Mouse (Mus musculus): ENCODE results near the gene Zc2hc1c. TPM values are rescaled to one million over a fixed set of nuclear protein-coding genes. Genes with fewer than 3 reads are reported as not detected.

The Zc2hc1c gene
- polyA plus RNA-seq, 1 experiment from 2014 or later, result 1.1 TPM

GRCm38 (mm10) chr12:85341131-85341530, 52.7 kb downstream of the Zc2hc1c start:
- Histone ChIP-seq H3K9ac (no peak overlapping the region), H3K27me3 (no peaks in the 10 kb centered on the region), H3K4me1 (peaks cover 22% of the 10 kb centered on the region; the same call in 1 of the 2 replicates), H3K4me2 (replicated peaks) (no peak overlapping the region), H3K27ac (peak overlapping the region; percentile 26; the same call in 1 of the 2 replicates), H3K36me3 (0 out of 2 replicates have a peak, but pooled peaks cover 2% of the 10 kb centered on the region), H3K9me3 (no peaks in the 10 kb centered on the region), H3K4me3 (no peak overlapping the region)
- 55% methylated on average over 1 of the region's 1 CpGs for WGBS
- no peak for ATAC-seq (ENCODE audit: insufficient number of reproducible peaks, insufficient read depth, low FRiP score, low TSS enrichment)

DNA sequence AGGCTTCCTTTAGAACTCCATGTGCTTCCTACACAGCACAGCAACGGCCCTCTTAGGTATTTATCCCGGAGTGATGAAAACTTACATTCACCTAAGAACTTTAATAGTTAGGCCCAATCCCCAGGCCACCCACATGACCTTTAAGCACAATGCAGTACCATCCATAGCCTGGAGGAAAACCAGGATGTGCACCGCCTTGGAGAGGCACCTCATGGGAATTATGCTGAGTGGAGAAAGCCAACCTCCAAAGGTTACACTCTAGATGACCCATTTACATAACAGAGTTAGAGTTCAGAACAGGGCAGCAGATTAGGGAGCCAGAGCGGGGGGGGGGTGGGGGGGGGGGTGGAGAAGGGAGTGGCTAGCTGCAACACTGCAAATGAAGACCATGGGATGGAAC, 53.9 kb downstream of the Zc2hc1c start:
- Histone ChIP-seq H3K9me3 (no peaks in the 10 kb centered on the region), H3K4me1 (peaks cover 22% of the 10 kb centered on the region; the same call in 1 of the 2 replicates), H3K4me2 (replicated peaks) (no peak overlapping the region), H3K27ac (no peak overlapping the region), H3K9ac (no peak overlapping the region), H3K4me3 (no peak overlapping the region), H3K27me3 (no peaks in the 10 kb centered on the region), H3K36me3 (0 out of 2 replicates have a peak, but pooled peaks cover 2% of the 10 kb centered on the region)
- ATAC-seq (ENCODE audit: insufficient number of reproducible peaks, insufficient read depth, low FRiP score, low TSS enrichment), result no peak
- 80% methylated on average over 3 of the region's 4 CpGs for WGBS

- no peak for ATAC-seq (ENCODE audit: insufficient number of reproducible peaks, insufficient read depth, low FRiP score, low TSS enrichment)
- H3K36me3 ChIP-seq, result peaks cover 19% of the 10 kb centered on the region
Observed at GRCm38 (mm10) chr12:85344252-85344651, 55.9 kb downstream of the Zc2hc1c start.

DNA sequence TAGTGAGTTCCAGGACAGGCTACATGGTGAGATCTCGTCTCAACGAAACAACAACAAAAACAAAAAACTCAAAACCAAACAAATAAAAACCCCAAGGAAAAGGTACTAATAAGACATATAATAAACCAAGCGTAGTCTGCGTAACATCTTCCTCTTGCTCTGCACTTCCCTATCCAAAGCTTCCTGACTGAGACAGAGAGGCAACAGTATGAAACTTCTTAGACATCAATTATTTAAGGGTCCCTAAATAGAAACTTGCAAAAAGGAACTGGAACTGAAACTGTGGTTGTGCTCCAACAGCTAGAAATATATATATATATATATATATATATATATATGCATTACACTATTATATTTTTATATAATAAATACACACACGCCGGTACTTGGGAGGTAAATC, 57.2 kb downstream of the Zc2hc1c start:
- H3K27me3 ChIP-seq, result no peaks in the 10 kb centered on the region
- H3K4me2 ChIP-seq (replicated peaks), result no peak overlapping the region
- peaks cover 10% of the 10 kb centered on the region; the same call in 1 of the 2 replicates for H3K4me1 ChIP-seq
- H3K9me3 ChIP-seq, result no peaks in the 10 kb centered on the region
- peaks cover 22% of the 10 kb centered on the region for H3K36me3 ChIP-seq
- H3K27ac ChIP-seq, result no peak overlapping the region
- 92% methylated on average over 6 of the region's 6 CpGs for WGBS
- no peak overlapping the region for H3K4me3 ChIP-seq
- no peak overlapping the region for H3K9ac ChIP-seq
- no peak for ATAC-seq (ENCODE audit: insufficient number of reproducible peaks, insufficient read depth, low FRiP score, low TSS enrichment)

More at GRCm38 (mm10) chr12:85344252-85344651, 55.9 kb downstream of the Zc2hc1c start:
- H3K4me1 ChIP-seq, result peaks cover 14% of the 10 kb centered on the region; the same call in 1 of the 2 replicates
- no peak overlapping the region for H3K27ac ChIP-seq
- H3K27me3 ChIP-seq, result no peaks in the 10 kb centered on the region
- H3K9ac ChIP-seq, result no peak overlapping the region
- WGBS, result 55% methylated on average over 7 of the region's 7 CpGs
- H3K4me3 ChIP-seq, result no peak overlapping the region
- no peak overlapping the region for H3K4me2 ChIP-seq (replicated peaks)
- no peaks in the 10 kb centered on the region for H3K9me3 ChIP-seq

DNA sequence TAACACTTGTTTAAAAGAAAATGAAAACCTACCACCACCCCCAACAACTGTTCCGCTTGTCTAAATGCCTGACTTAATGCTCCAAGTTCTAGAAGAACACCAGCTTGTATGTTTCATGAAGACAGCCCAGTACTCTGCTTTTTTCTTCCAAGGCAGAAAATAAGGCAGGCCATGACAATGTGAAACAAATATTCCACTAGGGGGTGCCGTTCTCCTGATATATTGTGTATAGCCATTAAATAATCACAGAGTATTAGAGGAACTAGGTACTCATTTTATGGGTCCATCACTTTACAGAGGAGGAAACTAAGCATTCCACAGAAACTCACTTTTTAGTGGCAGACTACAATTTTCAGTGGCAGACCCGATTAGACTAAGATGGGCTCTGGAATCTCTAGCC, 58.0 kb downstream of the Zc2hc1c start:
- no peaks in the 10 kb centered on the region for H3K9me3 ChIP-seq
- no peak for ATAC-seq (ENCODE audit: insufficient number of reproducible peaks, insufficient read depth, low FRiP score, low TSS enrichment)
- no peaks in the 10 kb centered on the region for H3K27me3 ChIP-seq
- H3K4me3 ChIP-seq, result no peak overlapping the region
- no peak overlapping the region for H3K9ac ChIP-seq
- peaks cover 24% of the 10 kb centered on the region for H3K36me3 ChIP-seq
- H3K27ac ChIP-seq, result no peak overlapping the region
- 61% methylated on average over 3 of the region's 3 CpGs for WGBS
- H3K4me1 ChIP-seq, result peaks cover 10% of the 10 kb centered on the region; the same call in 1 of the 2 replicates
- no peak overlapping the region for H3K4me2 ChIP-seq (replicated peaks)

GRCm38 (mm10) chr12:85347196-85347595, 58.8 kb downstream of the Zc2hc1c start:
- Histone ChIP-seq H3K27ac (no peak overlapping the region), H3K4me3 (no peak overlapping the region), H3K27me3 (no peaks in the 10 kb centered on the region), H3K9me3 (no peaks in the 10 kb centered on the region), H3K4me2 (replicated peaks) (no peak overlapping the region), H3K9ac (no peak overlapping the region), H3K36me3 (peaks cover 24% of the 10 kb centered on the region), H3K4me1 (peaks cover 10% of the 10 kb centered on the region; the same call in 1 of the 2 replicates)
- 76% methylated on average over 3 of the region's 3 CpGs for WGBS
- no peak for ATAC-seq (ENCODE audit: insufficient number of reproducible peaks, insufficient read depth, low FRiP score, low TSS enrichment)

DNA sequence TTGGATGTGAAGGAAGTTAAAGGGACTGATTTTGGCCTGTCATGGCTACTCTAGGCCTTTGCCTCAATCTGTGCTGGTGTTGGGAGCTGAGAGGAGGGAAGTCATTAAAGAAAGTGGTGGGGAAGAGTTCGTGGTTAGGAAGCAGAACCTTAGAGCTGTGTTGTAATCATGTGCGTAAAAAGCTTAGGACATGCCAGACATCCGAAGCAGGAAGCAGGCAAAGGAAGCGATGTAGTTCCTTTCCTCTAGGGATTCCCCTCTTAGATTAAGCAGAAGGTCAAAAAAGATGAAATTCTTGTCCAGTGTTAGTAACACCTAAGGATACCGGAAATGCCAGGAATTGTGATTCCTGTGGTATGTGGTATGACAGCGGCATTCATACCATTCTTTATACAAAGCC, 59.9 kb downstream of the Zc2hc1c start:
- Histone ChIP-seq H3K4me3 (no peak overlapping the region), H3K4me1 (peaks cover 10% of the 10 kb centered on the region; the same call in 1 of the 2 replicates), H3K4me2 (replicated peaks) (no peak overlapping the region), H3K36me3 (peaks cover 26% of the 10 kb centered on the region), H3K27ac (no peak overlapping the region), H3K9ac (no peak overlapping the region), H3K27me3 (no peaks in the 10 kb centered on the region), H3K9me3 (no peaks in the 10 kb centered on the region)
- ATAC-seq (ENCODE audit: insufficient number of reproducible peaks, insufficient read depth, low FRiP score, low TSS enrichment), result no peak
- WGBS, result 88% methylated on average over 6 of the region's 6 CpGs

Small RNA genes lying within 50 kb of the gene (microRNA-seq; reads per million reads assigned to microRNA genes)
- not detected for gene Mir6938

Other genes with a start within 250 kb of the Zc2hc1c start
- 3.7 and 4.4 TPM in 2 replicates for gene Prox2, start 177.8 kb upstream of the Zc2hc1c start, polyA plus RNA-seq (2016; fragmentation: Nextera tagmentation; extraction: Ambion mirVana)
- gene Dlst, start 177.8 kb upstream of the Zc2hc1c start, polyA plus RNA-seq (2016; fragmentation: Nextera tagmentation; extraction: Ambion mirVana), result 110 and 117 TPM in 2 replicates
- 1.7 and 2.2 TPM in 2 replicates for gene Rps6kl1, start 137.3 kb upstream of the Zc2hc1c start, polyA plus RNA-seq (2016; fragmentation: Nextera tagmentation; extraction: Ambion mirVana)
- 15.4 and 19.1 TPM in 2 replicates for gene Pgf, start 110.8 kb upstream of the Zc2hc1c start, polyA plus RNA-seq (2016; fragmentation: Nextera tagmentation; extraction: Ambion mirVana)
- 79.0 and 88.2 TPM in 2 replicates for gene Eif2b2, start 69.1 kb upstream of the Zc2hc1c start, polyA plus RNA-seq (2016; fragmentation: Nextera tagmentation; extraction: Ambion mirVana)
- 10.1 and 11.0 TPM in 2 replicates for gene Mlh3, start 18.0 kb upstream of the Zc2hc1c start, polyA plus RNA-seq (2016; fragmentation: Nextera tagmentation; extraction: Ambion mirVana)
- gene Acyp1, start 153 bp upstream of the Zc2hc1c start, polyA plus RNA-seq (2016; fragmentation: Nextera tagmentation; extraction: Ambion mirVana), result 43.8 and 45.1 TPM in 2 replicates
- gene Nek9, start 50.8 kb downstream of the Zc2hc1c start, polyA plus RNA-seq (2016; fragmentation: Nextera tagmentation; extraction: Ambion mirVana), result 31.2 and 33.1 TPM in 2 replicates
- gene Tmed10, start 86.3 kb downstream of the Zc2hc1c start, polyA plus RNA-seq (2016; fragmentation: Nextera tagmentation; extraction: Ambion mirVana), result 266 and 275 TPM in 2 replicates
- gene Fos, start 185.3 kb downstream of the Zc2hc1c start, polyA plus RNA-seq (2016; fragmentation: Nextera tagmentation; extraction: Ambion mirVana), result 2.3 and 3.5 TPM in 2 replicates